In the genomic region with DNA sequence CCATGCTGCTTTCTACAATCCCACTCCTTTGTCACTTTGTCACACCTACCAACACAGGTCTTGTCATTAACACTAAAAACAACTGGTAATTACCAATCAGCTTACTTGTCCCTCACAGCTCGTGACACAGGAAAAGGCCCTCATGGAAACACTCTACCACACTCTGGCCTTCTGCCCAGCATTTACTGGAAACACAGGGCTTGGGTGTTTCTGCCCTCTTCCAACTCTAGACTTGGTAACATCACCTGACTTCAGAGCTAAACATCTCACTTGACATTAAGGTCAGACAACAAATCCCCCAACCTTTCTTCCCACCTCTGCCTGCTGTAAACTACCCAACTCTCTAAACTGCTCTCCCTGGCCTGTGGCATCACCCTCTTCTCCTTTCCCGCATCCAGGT, we compare ENCODE assay signal across 14 mouse cellular contexts. TPM values are rescaled to one million over a fixed set of nuclear protein-coding genes. Genes with fewer than 3 reads are reported as not detected.
DNase-seq lines count a peak whose midpoint lies in the region; ATAC-seq lines count a peak whose summit lies in the region.
"Had no signal": no experiment of that assay in that cellular context is flagged by ENCODE, and none has a peak within 500 bp of the region (broad histone marks: within the 10 kb centered on the region; RNA-seq: fewer than 3 reads in every experiment).

No protein-coding gene starts in this region.

- H3K9me3 ChIP-seq in lung, embryonic 16.5 days (ENCODE audit: control insufficient read depth, low read length) = no peaks in the 10 kb centered on the region
- no peaks in the 10 kb centered on the region for H3K9me3 ChIP-seq in midbrain, embryonic 15.5 days
- H3K9me3 ChIP-seq: liver, embryonic 12.5 days; neural tube, embryonic 13.5 days had no signal

- no peaks in the 10 kb centered on the region for H3K27me3 ChIP-seq in lung, embryonic 16.5 days (ENCODE audit: control insufficient read depth, insufficient read depth, low read depth, low read length)
- H3K27me3 ChIP-seq in midbrain, embryonic 15.5 days (replicated peaks) = no peaks in the 10 kb centered on the region
- H3K27me3 ChIP-seq: liver, embryonic 12.5 days; neural tube, embryonic 13.5 days had no signal

- WGBS in lung, embryonic 16.5 days = 61% methylated on average over 2 of the region's 2 CpGs
- 77% methylated on average over 2 of the region's 2 CpGs for WGBS in midbrain, embryonic 15.5 days

- H3K4me2 ChIP-seq in lung, embryonic 16.5 days (ENCODE audit: low read depth, low read length) = no peak overlapping the region
- no peak overlapping the region for H3K4me2 ChIP-seq in midbrain, embryonic 15.5 days
- H3K4me2 ChIP-seq: liver, embryonic 12.5 days; midbrain, embryonic 11.5 days; neural tube, embryonic 13.5 days had no signal

- peaks cover 16% of the 10 kb centered on the region; the same call in 1 of the 2 replicates for H3K4me1 ChIP-seq in lung, embryonic 16.5 days (replicated peaks; ENCODE audit: control insufficient read depth, insufficient read depth, low read length)
- no peaks in the 10 kb centered on the region for H3K4me1 ChIP-seq in midbrain, embryonic 15.5 days

- peak overlapping the region; percentile 68 for H3K27ac ChIP-seq in lung, embryonic 16.5 days (ENCODE audit: low read length)
- H3K27ac ChIP-seq in midbrain, embryonic 15.5 days = no peak overlapping the region
- H3K27ac ChIP-seq: liver, embryonic 12.5 days; neural tube, embryonic 13.5 days had no signal

- peak; percentile 56; the same call in 1 of the 2 replicates for ATAC-seq in lung, embryonic 16.5 days (ENCODE audit: low read depth)
- ATAC-seq in midbrain, embryonic 15.5 days (replicated peaks) = no peak
- ATAC-seq: liver, embryonic 12.5 days had no signal

- H3K4me3 ChIP-seq in lung, embryonic 16.5 days (ENCODE audit: low read length) = no peak overlapping the region
- H3K4me3 ChIP-seq in midbrain, embryonic 15.5 days = no peak overlapping the region
- H3K4me3 ChIP-seq: liver, embryonic 12.5 days; neural tube, embryonic 13.5 days had no signal

- intact Hi-C loops in heart, postnatal 14 days (cut with DNase I) = loop anchor here (5.0 kb wide), 1 partner anchor 35 kb away; no protein-coding TSS in a partner anchor

- H3K36me3 ChIP-seq in lung, embryonic 16.5 days (ENCODE audit: control insufficient read depth, insufficient read depth, low read length) = no peaks in the 10 kb centered on the region
- no peaks in the 10 kb centered on the region for H3K36me3 ChIP-seq in midbrain, embryonic 15.5 days (replicated peaks)
- H3K36me3 ChIP-seq: liver, embryonic 12.5 days; neural tube, embryonic 13.5 days had no signal

- peak; percentile 7 for DNase-seq in gastrocnemius, adult 18-20 months (ENCODE audit: low spot score)
- no peak for DNase-seq in gastrocnemius, postnatal 4 days (ENCODE audit: low spot score in 2 of 2)
- peak; percentile 51 for DNase-seq in adipocyte (ENCODE audit: low spot score)
- peak; percentile 45 to 46 for DNase-seq in heart, postnatal 14 days
- no peak for DNase-seq in cerebellum, adult 8-10 months
- DNase-seq in thymus, postnatal 4 days = no peak
- DNase-seq: B cell, adult 2 months; gastrocnemius, postnatal 10 days; right cerebral cortex, postnatal 14 days had no signal

- no peak overlapping the region for H3K9ac ChIP-seq in lung, embryonic 16.5 days (ENCODE audit: low read length)
- no peak overlapping the region for H3K9ac ChIP-seq in midbrain, embryonic 15.5 days
- H3K9ac ChIP-seq: liver, embryonic 12.5 days; neural tube, embryonic 13.5 days had no signal

RNA-seq across cellular contexts. Expression of a gene that starts 37.9 kb away (rescaled TPM):
- total RNA-seq in gastrocnemius, adult 18-20 months (2021) = 10 to 100 TPM; 63.3 to 69.8 TPM
- 10 to 100 TPM; 30.8 to 31.2 TPM for total RNA-seq in gastrocnemius, postnatal 4 days (2021)
- 10 to 100 TPM; 82.2 to 97.3 TPM for total RNA-seq in heart, postnatal 14 days (2021)
- polyA plus RNA-seq in lung, embryonic 16.5 days (2015; fragmentation: Nextera tagmentation; extraction: Ambion mirVana) = 17.8 and 19.3 TPM in 2 replicates
- 70.0 and 70.4 TPM in 2 replicates for polyA plus RNA-seq in midbrain, embryonic 15.5 days (2015; fragmentation: Nextera tagmentation; extraction: Ambion mirVana)

RNA-seq across cellular contexts. Expression of a gene that starts 38.0 kb away (rescaled TPM):
- total RNA-seq in gastrocnemius, adult 18-20 months (2021) = 10 to 100 TPM; 24.8 to 28.6 TPM
- total RNA-seq in gastrocnemius, postnatal 4 days (2021) = 10 to 100 TPM; 53.3 to 57.8 TPM
- 10 to 100 TPM; 84.4 to 92.5 TPM for total RNA-seq in heart, postnatal 14 days (2021)
- 88.8 and 96.9 TPM in 2 replicates for polyA plus RNA-seq in lung, embryonic 16.5 days (2015; fragmentation: Nextera tagmentation; extraction: Ambion mirVana)
- 142 and 154 TPM in 2 replicates for polyA plus RNA-seq in midbrain, embryonic 15.5 days (2015; fragmentation: Nextera tagmentation; extraction: Ambion mirVana)

Comparison
In these comparisons a context has a peak if more than half of its experiments do, and no peak if none do; other contexts are left out.
1. DNase-seq: peak in gastrocnemius, adult 18-20 months (single experiment), adipocyte (single experiment) and heart, postnatal 14 days (2 of 2); none in gastrocnemius, postnatal 4 days (0 of 2), cerebellum, adult 8-10 months (single experiment) and thymus, postnatal 4 days (single experiment).